Mouse (Mus musculus) CH12.LX (cell line): ENCODE data around the gene Grk5. TPM values are rescaled to one million over a fixed set of nuclear protein-coding genes. Genes with fewer than 3 reads are reported as not detected.

Experiments
- DNase-seq: peaks from one replicate; pipeline ENCODE4 v3.0.0-alpha.2; 2013; ENCODE audit errors: extremely low read depth
- H3K27ac ChIP-seq: 2 replicates; pipeline ENCODE4 v1.5.1; 2012; ENCODE audit warnings: low read depth, mild to moderate bottlenecking, control low read depth, moderate library complexity; ENCODE audit not compliant: insufficient read depth
- H3K27me3 ChIP-seq: replicated peaks from 2 replicates; pipeline ENCODE3; 2012; ENCODE audit warnings: inconsistent platforms
- H3K36me3 ChIP-seq, 2 experiments: replicated peaks in 1 of 2; 2 replicates each; pipeline versions ENCODE3 to v1.6.1; 2012; ENCODE audit warnings: inconsistent platforms in 1 of 2, low read length in 1 of 2, mild to moderate bottlenecking in 1 of 2, mixed read lengths in 1 of 2, moderate library complexity in 1 of 2; ENCODE audit not compliant: control insufficient read depth in 1 of 2, insufficient read depth in 1 of 2
- H3K4me1 ChIP-seq, 2 experiments: 2 replicates each; pipeline ENCODE4 v1.6.1; 2012; ENCODE audit warnings: inconsistent platforms in 1 of 2, moderate library complexity in 1 of 2; ENCODE audit not compliant: insufficient read depth in 2 of 2, control insufficient read depth in 1 of 2
- H3K4me2 ChIP-seq: 2 replicates; pipeline ENCODE4 v1.6.1; 2012; ENCODE audit warnings: low read depth, mild to moderate bottlenecking, control low read depth; ENCODE audit not compliant: poor library complexity, insufficient read depth, severe bottlenecking
- H3K4me3 ChIP-seq, 3 experiments: fragments of 150-350 bp in 1 of 3; sonication (generic) in 1 of 3; replicated peaks in 1 of 3; 2 replicates each; pipeline versions ENCODE3 to v1.5.1; 2011 to 2012; ENCODE audit warnings: low read depth in 2 of 3, low read length in 2 of 3, mild to moderate bottlenecking in 2 of 3, moderate library complexity in 2 of 3, control low read depth in 1 of 3, improper control_type of control experiment in 1 of 3, inconsistent platforms in 1 of 3, mixed read lengths in 1 of 3; ENCODE audit not compliant: poor library complexity in 1 of 3
- H3K79me2 ChIP-seq: replicated peaks from 2 replicates; pipeline ENCODE4 v1.6.1; 2012; ENCODE audit warnings: mild to moderate bottlenecking, moderate library complexity; ENCODE audit not compliant: control insufficient read depth, poor library complexity, insufficient read depth, severe bottlenecking; ENCODE audit errors: extremely low read depth
- H3K9ac ChIP-seq: 2 replicates; pipeline ENCODE4 v1.6.1; 2012; ENCODE audit warnings: low read depth, mild to moderate bottlenecking, control low read depth, moderate library complexity; ENCODE audit not compliant: insufficient read depth
- H3K9me3 ChIP-seq: replicated peaks from 2 replicates; pipeline ENCODE3; 2012; ENCODE audit warnings: low read length, inconsistent platforms, mixed read lengths
- BHLHE40 ChIP-seq: IDR thresholded peaks from 2 replicates; pipeline ENCODE4 v1.6.1; 2011; ENCODE audit warnings: mild to moderate bottlenecking, low read depth, low read length, improper control_type of control experiment
- CHD1 ChIP-seq: IDR thresholded peaks from 2 replicates; pipeline ENCODE4 v1.6.1; 2012; ENCODE audit warnings: low read depth, low read length, improper control_type of control experiment, inconsistent platforms
- EP300 ChIP-seq: IDR thresholded peaks from 2 replicates; pipeline ENCODE4 v1.6.1; 2011; ENCODE audit warnings: low read length, improper control_type of control experiment
- IRF4 ChIP-seq: IDR thresholded peaks from 2 replicates; pipeline ENCODE4 v1.6.1; 2014; ENCODE audit warnings: low read depth, mild to moderate bottlenecking, inconsistent platforms, low read length, improper control_type of control experiment
- JUN ChIP-seq: IDR thresholded peaks from 2 replicates; pipeline ENCODE4 v1.6.1; 2011; ENCODE audit warnings: low read depth, mild to moderate bottlenecking, low read length, improper control_type of control experiment, moderate library complexity; ENCODE audit not compliant: insufficient read depth
- JUND ChIP-seq: conservative IDR thresholded peaks from 2 replicates; pipeline ENCODE4 v1.6.1; 2011; ENCODE audit warnings: low read depth, low read length, improper control_type of control experiment
- MAX ChIP-seq: IDR thresholded peaks from 2 replicates; pipeline ENCODE4 v1.6.1; 2011; ENCODE audit warnings: low read length, improper control_type of control experiment
- NELFE ChIP-seq: IDR thresholded peaks from 2 replicates; pipeline ENCODE4 v1.6.1; 2011; ENCODE audit warnings: low read depth, low read length, improper control_type of control experiment
- NRF1 ChIP-seq: IDR thresholded peaks from 2 replicates; pipeline ENCODE4 v1.6.1; 2014; ENCODE audit warnings: low read depth, mild to moderate bottlenecking, inconsistent platforms, low read length, improper control_type of control experiment, moderate library complexity
- POLR2A ChIP-seq: IDR thresholded peaks from 2 replicates; pipeline ENCODE4 v1.6.1; 2011; ENCODE audit warnings: low read depth, mild to moderate bottlenecking, improper control_type of control experiment, low read length
- POLR2AphosphoS2 ChIP-seq: IDR thresholded peaks from 2 replicates; pipeline ENCODE4 v1.6.1; 2011; ENCODE audit warnings: low read depth, low read length, improper control_type of control experiment
- RCOR1 ChIP-seq: conservative IDR thresholded peaks from 2 replicates; pipeline ENCODE4 v1.6.1; 2012; ENCODE audit warnings: low read depth, mild to moderate bottlenecking, inconsistent platforms, low read length, improper control_type of control experiment
- UBTF ChIP-seq: IDR thresholded peaks from 2 replicates; pipeline ENCODE4 v1.6.1; 2012; ENCODE audit warnings: low read depth, mild to moderate bottlenecking, inconsistent platforms, low read length, improper control_type of control experiment, moderate library complexity
- USF1 ChIP-seq: IDR thresholded peaks from 2 replicates; pipeline ENCODE4 v1.6.1; 2014; ENCODE audit warnings: low read depth, mild to moderate bottlenecking, inconsistent platforms, low read length, improper control_type of control experiment
- ZKSCAN1 ChIP-seq: IDR thresholded peaks from 2 replicates; pipeline ENCODE4 v1.6.1; 2012; ENCODE audit warnings: low read depth, inconsistent platforms, low read length, improper control_type of control experiment, borderline replicate concordance
- ZNF384 ChIP-seq: IDR thresholded peaks from 2 replicates; pipeline ENCODE4 v1.6.1; 2012; ENCODE audit warnings: low read depth, low read length, improper control_type of control experiment, inconsistent platforms
- dilution Hi-C: fragments of 300-500 bp; cut with MboI; formaldehyde crosslinking; loops from 2 replicates; pipeline ENCODE4 v1.14.3; 2020; ENCODE audit warnings: low sequenced_read_pairs; ENCODE audit not compliant: extremely low pct_unique_long_range_greater_than_20kb, extremely low pct_ligation_motif_present
- in situ Hi-C: fragments of 300-500 bp; cut with MboI; formaldehyde crosslinking; loops from 3 replicates; pipeline ENCODE4 v1.14.3; 2019; ENCODE audit warnings: low sequenced_read_pairs, low pct_ligation_motif_present, low pct_unique_long_range_greater_than_20kb, mixed read lengths
- polyA plus RNA-seq: library from polyadenylated mRNA; unstranded; fragments of >175 nt; gene quantifications from 2 replicates; pipeline ENCODE4 v1.2.1, GENCODE M21; 2012; ENCODE audit warnings: low read depth; ENCODE audit not compliant: insufficient read length
- total RNA-seq, 2 experiments: library from RNA; depleted of rRNA; stranded (reverse); fragments of 300-350 nt in 1 of 2; fragments of >200 nt in 1 of 2; gene quantifications; 2 replicates each; pipeline ENCODE4 v1.2.3; 2012 to 2014

Grk5 gene
- total and polyA plus RNA-seq, 3 experiments = 5.7 to 11.5 (median 7.6) TPM

DNA sequence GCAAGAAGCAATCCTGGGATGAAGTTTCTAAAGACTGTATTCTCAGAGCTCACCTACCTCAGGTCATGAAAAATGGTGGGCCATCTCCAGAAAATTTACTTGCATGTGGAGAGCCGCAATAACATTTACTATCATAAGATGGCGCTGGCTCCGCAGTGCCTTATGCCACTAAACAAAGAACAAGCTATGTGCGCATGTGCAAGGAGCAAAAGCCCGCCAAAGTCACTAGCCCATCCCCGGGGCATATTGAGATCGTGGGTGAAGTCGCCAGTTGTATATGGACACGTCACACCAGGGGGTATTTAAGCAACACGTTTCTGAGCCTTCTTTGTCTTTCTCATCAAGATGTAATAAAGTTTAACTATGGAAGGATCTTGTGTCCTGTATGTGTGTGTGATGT is 241.5 kb downstream of the Grk5 start:
- dilution Hi-C loops = no loop called here

DNA sequence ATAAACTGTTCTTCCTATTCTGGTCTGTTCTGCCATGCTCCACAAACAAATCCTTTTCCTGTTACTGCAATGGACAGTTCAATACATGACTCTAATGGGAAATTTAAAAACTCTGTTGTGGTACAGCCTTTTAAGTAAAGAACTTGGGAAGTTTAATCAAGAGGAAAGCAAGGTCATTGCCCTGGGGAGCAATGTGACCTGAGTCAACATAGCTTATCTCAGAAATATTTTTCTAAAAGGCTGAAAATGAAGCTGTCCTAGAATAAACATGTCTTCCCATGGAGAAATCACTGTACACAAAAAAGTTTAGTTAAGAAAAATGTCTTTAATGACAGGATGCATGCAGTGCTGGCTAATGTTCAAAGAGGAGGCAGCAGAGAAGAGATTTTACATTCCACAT is 249.1 kb downstream of the Grk5 start:
- Histone ChIP-seq H3K27me3 (no peaks in the 10 kb centered on the region), H3K9ac (no peak overlapping the region), H3K4me2 (no peak overlapping the region), H3K36me3 (peaks cover 2 to 17% of the 10 kb centered on the region in 2 experiments), H3K27ac (no peak overlapping the region), H3K4me1 (peaks cover 7 to 23% of the 10 kb centered on the region in 2 experiments), H3K9me3 (no peaks in the 10 kb centered on the region), H3K79me2 (peaks cover 8% of the 10 kb centered on the region), H3K4me3 (no peak overlapping the region)
- dilution Hi-C loops (no loop called here), in situ Hi-C loops (no loop called here)
- TF ChIP-seq JUND (no peak), RCOR1 (no peak), ZNF384 (no peak), JUN (no peak), POLR2A (no peak), POLR2AphosphoS2 (no peak)
- no peak for DNase-seq

More for the DNA sequence above, 241.5 kb downstream of the Grk5 start:
- TF ChIP-seq USF1 (no peak), POLR2A (no peak), UBTF (no peak), NRF1 (no peak), ZKSCAN1 (no peak), IRF4 (no peak), CHD1 (no peak), EP300 (no peak), ZNF384 (no peak), NELFE (no peak), MAX (no peak), BHLHE40 (no peak), RCOR1 (no peak)
- Histone ChIP-seq H3K27me3 (no peaks in the 10 kb centered on the region), H3K79me2 (peaks cover 6% of the 10 kb centered on the region), H3K36me3 (peaks cover 2 to 27% of the 10 kb centered on the region in 2 experiments), H3K4me3 (no peak overlapping the region), H3K9ac (no peak overlapping the region), H3K4me2 (no peak overlapping the region), H3K9me3 (no peaks in the 10 kb centered on the region), H3K27ac (no peak overlapping the region), H3K4me1 (no peaks in the 10 kb centered on the region)
- no peak for DNase-seq
- in situ Hi-C loops = no loop called here
